Mouse (Mus musculus) C2C12 (cell line): Measurements from ENCODE around the gene Tmem213.

Source experiments
- CEBPB ChIP-seq: IDR thresholded peaks from one replicate; pipeline ENCODE4 v1.6.1; 2011; ENCODE audit warnings: low read depth, mild to moderate bottlenecking, control low read depth, moderate library complexity
- CTCF ChIP-seq: IDR thresholded peaks from one replicate; pipeline ENCODE4 v1.5.1; 2011; ENCODE audit not compliant: control insufficient read depth, insufficient read depth, insufficient read length
- MYOD1 ChIP-seq: IDR thresholded peaks from one replicate; pipeline ENCODE4 v1.6.1; 2011; ENCODE audit warnings: low read depth; ENCODE audit not compliant: control insufficient read depth, insufficient read length
- MYOG ChIP-seq: IDR thresholded peaks from one replicate; pipeline ENCODE4 v1.6.1; 2011; ENCODE audit not compliant: control insufficient read depth, insufficient read length; ENCODE audit errors: extremely low read depth
- USF1 ChIP-seq: IDR thresholded peaks from one replicate; pipeline ENCODE4 v1.6.1; 2011; ENCODE audit warnings: low read depth, mild to moderate bottlenecking, control low read depth, moderate library complexity

- no peak for TF ChIP-seq CTCF
- no peak for TF ChIP-seq USF1
- TF ChIP-seq MYOG: no peak
- no peak for TF ChIP-seq MYOD1
- no peak for TF ChIP-seq CEBPB
These were observed 14.6 kb downstream of the Tmem213 start for GRCm38 (mm10) chr6:38123471-38124206.
